Mouse (Mus musculus): Measurements from ENCODE around the gene Atg9a.

DNA sequence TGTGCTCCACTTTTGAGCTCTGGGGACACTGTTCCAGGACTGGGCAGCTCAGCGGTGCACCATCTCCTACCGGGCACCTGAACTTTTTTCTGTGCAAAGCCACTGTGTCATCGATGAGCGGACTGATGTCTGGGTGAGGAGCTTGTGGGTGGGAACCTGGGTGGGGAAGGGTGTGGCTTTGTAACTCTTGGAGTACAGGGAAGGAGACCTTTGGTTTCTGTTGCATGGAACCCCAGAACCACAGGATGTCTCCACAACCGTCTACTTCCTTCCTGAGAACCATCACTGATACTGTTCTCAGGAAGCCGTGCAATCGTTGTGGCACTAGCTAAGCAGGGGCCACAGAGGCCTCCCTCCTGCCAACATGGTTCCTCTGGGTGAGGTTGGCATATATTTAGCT lies 21.1 kb upstream of the Atg9a start:
- TF ChIP-seq CTCF (IDR thresholded peaks at IDR 0.05; ENCODE audit: low read depth) (no peak), EP300 (IDR thresholded peaks at IDR 0.05; ENCODE audit: low read depth) (no peak)

Data from liver, embryonic 14.5 days (tissue).